In genomic region chr17:44418676-44419404, GRCm38 (mm10) we compare ENCODE assay signal across 10 mouse cellular contexts.
A peak's percentile ranks its signal among the peaks of the same experiment; 100 is the strongest.
DNase-seq lines count a peak whose midpoint lies in the region; ATAC-seq and TF ChIP-seq lines count a peak whose summit lies in the region.
"Had no signal": no experiment of that assay in that cellular context is flagged by ENCODE, and none has a peak within 500 bp of the region (broad histone marks: within the 10 kb centered on the region; RNA-seq: fewer than 3 reads in every experiment).

No protein-coding gene starts in this region.

- H3K27ac ChIP-seq in lung, embryonic 14.5 days (ENCODE audit: low read depth) = no peak overlapping the region
- H3K27ac ChIP-seq in embryonic fibroblast, embryonic 13.5 days (ENCODE audit: insufficient read depth, low read length) = 0 out of 2 replicates have a peak overlapping the region, but pooled peaks have one; percentile 16
- H3K27ac ChIP-seq in olfactory bulb, adult 2 months (ENCODE audit: insufficient read depth, low read depth, low read length) = 0 out of 2 replicates have a peak overlapping the region, but pooled peaks have one; percentile 4
- H3K27ac ChIP-seq: forebrain, embryonic 12.5 days; macrophage had no signal

- no peak for TF ChIP-seq CTCF in lung, embryonic 14.5 days (IDR thresholded peaks at IDR 0.05; ENCODE audit: low read depth)
- no peak for TF ChIP-seq CTCF in lung, adult 2 months (IDR thresholded peaks at IDR 0.05; ENCODE audit: insufficient read depth, low read length)
- TF ChIP-seq CTCF in embryonic fibroblast, embryonic 13.5 days (IDR thresholded peaks at IDR 0.05; ENCODE audit: borderline replicate concordance, insufficient read depth, low read length) = no peak
- TF ChIP-seq CTCF in olfactory bulb, adult 2 months (IDR thresholded peaks at IDR 0.05; ENCODE audit: insufficient read depth, low read depth, low read length) = no peak

- no peaks in the 10 kb centered on the region for H3K27me3 ChIP-seq in lung, embryonic 14.5 days (ENCODE audit: insufficient read depth, low read length)
- H3K27me3 ChIP-seq: forebrain, embryonic 12.5 days had no signal

- no peak overlapping the region for H3K4me2 ChIP-seq in lung, embryonic 14.5 days
- H3K4me2 ChIP-seq: forebrain, embryonic 12.5 days had no signal

- no peak overlapping the region for H3K4me3 ChIP-seq in lung, embryonic 14.5 days (ENCODE audit: low read depth, low read length)
- no peak overlapping the region for H3K4me3 ChIP-seq in lung, adult 2 months (replicated peaks; ENCODE audit: extremely low read depth, low read depth, low read length)
- no peak overlapping the region for H3K4me3 ChIP-seq in embryonic fibroblast, embryonic 13.5 days (ENCODE audit: insufficient read depth, low read length)
- H3K4me3 ChIP-seq in olfactory bulb, adult 2 months (ENCODE audit: insufficient read depth, low read depth, low read length) = no peak overlapping the region
- H3K4me3 ChIP-seq: forebrain, embryonic 12.5 days had no signal

- H3K9ac ChIP-seq in lung, embryonic 14.5 days = no peak overlapping the region
- H3K9ac ChIP-seq: forebrain, embryonic 12.5 days had no signal

- 0 out of 2 replicates have a peak, but pooled peaks cover 5% of the 10 kb centered on the region for H3K9me3 ChIP-seq in lung, embryonic 14.5 days (ENCODE audit: low read depth, low read length)

- peak; percentile 37 for DNase-seq in lung, embryonic 14.5 days
- DNase-seq in lung, adult 2 months = no peak
- peak; percentile 49 for DNase-seq in brain, adult 2 months (ENCODE audit: low read depth, low spot score)
- no peak for DNase-seq in adrenal gland, postnatal 4 days (ENCODE audit: low spot score in 2 of 2)
- no peak for DNase-seq in urinary bladder, postnatal 4 days (ENCODE audit: low spot score in 2 of 2)

- 58% methylated on average over 11 of the region's 11 CpGs for WGBS in lung, embryonic 14.5 days
- WGBS in lung, adult 2 months = 42% methylated on average over 11 of the region's 11 CpGs
- WGBS in olfactory bulb, adult 2 months = 55% methylated on average over 11 of the region's 11 CpGs

- no peak for TF ChIP-seq POLR2A in lung, adult 2 months (IDR thresholded peaks at IDR 0.05; ENCODE audit: borderline replicate concordance, extremely low read depth, low read depth, low read length)
- no peak for TF ChIP-seq POLR2A in embryonic fibroblast, embryonic 13.5 days (IDR thresholded peaks at IDR 0.05; ENCODE audit: low read depth, low read length)
- no peak for TF ChIP-seq POLR2A in olfactory bulb, adult 2 months (IDR thresholded peaks at IDR 0.05; ENCODE audit: insufficient read depth, low read depth, low read length)

- peaks cover 3% of the 10 kb centered on the region; the same call in 1 of the 2 replicates for H3K4me1 ChIP-seq in lung, embryonic 14.5 days (ENCODE audit: insufficient read depth)
- no peaks in the 10 kb centered on the region for H3K4me1 ChIP-seq in lung, adult 2 months (ENCODE audit: control insufficient read depth, insufficient read depth, low read length)
- 0 out of 2 replicates have a peak, but pooled peaks cover 2% of the 10 kb centered on the region for H3K4me1 ChIP-seq in embryonic fibroblast, embryonic 13.5 days (ENCODE audit: control insufficient read depth, insufficient read depth, low read length)
- peaks cover 6% of the 10 kb centered on the region; the same call in 1 of the 2 replicates for H3K4me1 ChIP-seq in olfactory bulb, adult 2 months (ENCODE audit: control insufficient read depth, insufficient read depth, low read length)
- H3K4me1 ChIP-seq: forebrain, embryonic 12.5 days had no signal

- no peak for ATAC-seq in lung, embryonic 14.5 days (ENCODE audit: insufficient read depth)

- H3K36me3 ChIP-seq in lung, embryonic 14.5 days (ENCODE audit: insufficient read depth) = no peaks in the 10 kb centered on the region
- H3K36me3 ChIP-seq: forebrain, embryonic 12.5 days; G1E had no signal

Comparison
In these comparisons a context has a peak if more than half of its experiments do, and no peak if none do; other contexts are left out.
1. DNase-seq: peak in lung, embryonic 14.5 days (single experiment) and brain, adult 2 months (single experiment); none in lung, adult 2 months (single experiment), adrenal gland, postnatal 4 days (0 of 2) and urinary bladder, postnatal 4 days (0 of 2).